Mouse (Mus musculus): ENCODE measurements at regions not wholly inside any gene's neighbourhood (a gene's known extent, or its start where the extent isn't known, plus 50 kb on each side); places are given as distances from the start of the nearest gene placed in this dataset.

- no peak for TF ChIP-seq CTCF (IDR thresholded peaks at IDR 0.05; ENCODE audit: extremely low read depth, insufficient read length, insufficient replicate concordance, low read depth, low read length)
- TF ChIP-seq POLR2A (IDR thresholded peaks at IDR 0.05; ENCODE audit: low read depth, low read length) = no peak
Measured at GRCm38 (mm10) chr8:89501756-89502155, 457.8 kb upstream of the Sall1 start.

All from small intestine, adult 2 months (tissue).